Mouse (Mus musculus): Measurements from ENCODE around the gene Lix1l.

- no peak for TF ChIP-seq CTCF (IDR thresholded peaks at IDR 0.05; ENCODE audit: low read depth, low read length)
- no peak for TF ChIP-seq POLR2A (IDR thresholded peaks at IDR 0.05; ENCODE audit: extremely low read depth, insufficient read depth, low read length)
Measured at GRCm38 (mm10) chr3:96636448-96636847, 35.5 kb downstream of the Lix1l start.

All from liver, adult 2 months (tissue).